Mouse (Mus musculus) embryonic fibroblast, embryonic 13.5 days (primary cell): ENCODE results near the gene Alpk3. TPM values are rescaled to one million over a fixed set of nuclear protein-coding genes. Genes with fewer than 3 reads are reported as not detected.

Experiments used
- H3K27ac ChIP-seq: 2 replicates; pipeline ENCODE4 v1.5.1; 2012; ENCODE audit warnings: low read length, control low read depth, inconsistent platforms; ENCODE audit not compliant: insufficient read depth
- H3K4me1 ChIP-seq: 2 replicates; pipeline ENCODE4 v1.6.1; 2011; ENCODE audit warnings: low read length; ENCODE audit not compliant: control insufficient read depth, insufficient read depth
- H3K4me3 ChIP-seq: 2 replicates; pipeline ENCODE4 v1.5.1; 2011; ENCODE audit warnings: mild to moderate bottlenecking, control low read depth, low read length; ENCODE audit not compliant: insufficient read depth
- CTCF ChIP-seq: IDR thresholded peaks from 2 replicates; pipeline ENCODE4 v1.5.1; 2011; ENCODE audit warnings: mild to moderate bottlenecking, control low read depth, low read length, moderate library complexity, borderline replicate concordance; ENCODE audit not compliant: insufficient read depth
- POLR2A ChIP-seq: IDR thresholded peaks from 2 replicates; pipeline ENCODE4 v1.6.1; 2011; ENCODE audit warnings: low read depth, mild to moderate bottlenecking, control low read depth, low read length, moderate library complexity
- polyA plus RNA-seq: library from polyadenylated mRNA; stranded (reverse); fragments of >200 nt; gene quantifications from 2 replicates; pipeline ENCODE4 v1.2.4, GENCODE M21; 2011; ENCODE audit warnings: low read depth; ENCODE audit not compliant: missing spikeins, insufficient read length

Gene Alpk3
- polyA plus RNA-seq = 0.14 TPM in 1 of 2 replicates, not detected in the other

DNA sequence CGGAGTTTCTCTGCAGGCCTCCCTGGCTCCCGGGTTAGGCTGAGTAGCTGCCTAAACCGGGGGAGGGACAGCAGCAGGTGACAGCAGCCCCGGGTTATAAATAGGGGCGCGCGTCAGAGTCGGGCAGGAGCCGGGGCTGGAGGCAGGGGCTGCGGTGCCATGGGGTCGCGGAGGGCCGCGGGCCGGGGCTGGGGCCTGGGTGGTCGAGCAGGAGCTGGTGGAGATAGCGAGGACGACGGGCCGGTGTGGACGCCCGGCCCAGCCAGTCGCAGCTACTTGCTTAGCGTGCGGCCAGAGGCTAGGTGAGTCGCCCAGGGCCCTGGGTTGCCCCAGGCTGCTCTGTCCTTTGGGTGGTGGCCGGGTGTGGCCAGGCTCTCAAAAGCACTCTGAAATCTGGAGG is at the start of gene Alpk3:
Gene Alpk3 (plus strand): TSS at position 130 of the 400 bp plus-strand sequence.
- no peaks in the 10 kb centered on the region for H3K4me1 ChIP-seq
- H3K27ac ChIP-seq = no peak within 1 kb of the TSS
- TF ChIP-seq CTCF (no peak), POLR2A (no peak)
- H3K4me3 ChIP-seq = no peak within 1 kb of the TSS

GRCm38 (mm10) chr7:81008285-81008684 is 49.1 kb upstream of the Alpk3 start:
- Histone ChIP-seq H3K27ac (no peak overlapping the region), H3K4me1 (peaks cover 2% of the 10 kb centered on the region; the same call in 1 of the 2 replicates), H3K4me3 (no peak overlapping the region)
- no peak for TF ChIP-seq POLR2A
- no peak for TF ChIP-seq CTCF

GRCm38 (mm10) chr7:81011576-81011975 is 45.8 kb upstream of the Alpk3 start:
- H3K27ac ChIP-seq = no peak overlapping the region
- no peak overlapping the region for H3K4me3 ChIP-seq
- TF ChIP-seq POLR2A (no peak), CTCF (no peak)

GRCm38 (mm10) chr7:81020307-81020706 is 37.1 kb upstream of the Alpk3 start:
- Histone ChIP-seq H3K4me1 (no peaks in the 10 kb centered on the region), H3K27ac (no peak overlapping the region), H3K4me3 (no peak overlapping the region)
- TF ChIP-seq CTCF (no peak), POLR2A (no peak)

More at GRCm38 (mm10) chr7:81011576-81011975, 45.8 kb upstream of the Alpk3 start:
- H3K4me1 ChIP-seq = no peaks in the 10 kb centered on the region

- Histone ChIP-seq H3K4me3 (no peak overlapping the region), H3K4me1 (no peaks in the 10 kb centered on the region), H3K27ac (no peak overlapping the region)
- TF ChIP-seq POLR2A = no peak
- TF ChIP-seq CTCF = no peak
These were observed 34.7 kb upstream of the Alpk3 start for GRCm38 (mm10) chr7:81022731-81023130.

DNA sequence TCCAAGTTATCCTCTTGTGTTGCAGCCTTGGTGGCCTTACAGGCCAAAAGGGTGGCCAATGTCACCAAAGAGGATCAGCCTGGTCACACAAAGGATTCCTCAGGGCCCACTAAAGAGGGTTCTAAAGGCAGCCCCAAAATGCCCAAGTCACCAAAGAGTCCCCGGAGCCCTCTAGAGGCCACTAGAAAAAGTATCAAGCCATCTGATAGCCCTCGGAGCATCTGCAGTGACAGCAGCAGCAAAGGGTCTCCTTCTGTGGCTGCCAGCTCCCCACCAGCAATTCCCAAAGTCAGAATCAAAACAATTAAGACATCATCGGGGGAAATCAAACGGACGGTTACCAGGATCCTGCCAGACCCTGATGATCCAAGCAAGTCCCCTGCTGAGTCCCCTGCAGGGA is 33.3 kb upstream of the Alpk3 start:
- Histone ChIP-seq H3K27ac (no peak overlapping the region), H3K4me3 (no peak overlapping the region), H3K4me1 (no peaks in the 10 kb centered on the region)
- no peak for TF ChIP-seq CTCF
- TF ChIP-seq POLR2A = no peak

GRCm38 (mm10) chr7:81024651-81025050 is 32.7 kb upstream of the Alpk3 start:
- no peaks in the 10 kb centered on the region for H3K4me1 ChIP-seq
- H3K27ac ChIP-seq = no peak overlapping the region
- no peak overlapping the region for H3K4me3 ChIP-seq
- no peak for TF ChIP-seq POLR2A
- no peak for TF ChIP-seq CTCF

DNA sequence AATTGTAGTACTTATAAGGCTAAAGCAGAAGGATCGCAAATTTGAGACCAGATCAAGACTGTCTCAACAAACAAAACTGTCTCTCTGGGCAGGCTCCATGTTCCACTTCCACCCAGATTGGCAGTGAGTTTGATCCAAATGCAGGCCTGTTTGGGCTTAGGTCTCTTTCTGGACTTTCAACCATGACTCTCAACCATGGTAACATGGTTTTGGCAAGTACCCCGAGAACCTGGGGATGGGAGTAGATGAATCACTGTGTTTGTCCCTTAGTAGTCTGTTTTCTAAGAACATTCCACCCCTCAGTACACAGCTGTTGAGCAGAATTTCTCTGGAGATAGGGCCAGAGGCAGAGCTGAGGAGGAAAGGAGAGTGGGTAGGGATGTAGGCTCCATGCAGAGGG is 31.6 kb upstream of the Alpk3 start:
- no peak overlapping the region for H3K27ac ChIP-seq
- H3K4me1 ChIP-seq = no peaks in the 10 kb centered on the region
- no peak for TF ChIP-seq CTCF
- TF ChIP-seq POLR2A = no peak
- no peak overlapping the region for H3K4me3 ChIP-seq

- Histone ChIP-seq H3K4me3 (no peak overlapping the region), H3K27ac (no peak overlapping the region), H3K4me1 (no peaks in the 10 kb centered on the region)
- TF ChIP-seq CTCF = no peak
- TF ChIP-seq POLR2A = no peak
These were observed 17.7 kb upstream of the Alpk3 start for GRCm38 (mm10) chr7:81039711-81040110.

- no peak for TF ChIP-seq POLR2A
- no peak for TF ChIP-seq CTCF
- no peaks in the 10 kb centered on the region for H3K4me1 ChIP-seq
- H3K4me3 ChIP-seq = no peak overlapping the region
- no peak overlapping the region for H3K27ac ChIP-seq
These were observed 14.3 kb upstream of the Alpk3 start for GRCm38 (mm10) chr7:81043023-81043620.
